Mouse (Mus musculus): Measurements from ENCODE around the gene Cpeb4. TPM values are rescaled to one million over a fixed set of nuclear protein-coding genes. Genes with fewer than 3 reads are reported as not detected.
A peak's percentile ranks its signal among the peaks of the same experiment; 100 is the strongest.

Gene Cpeb4
- total RNA-seq (2014; fragmentation: Nextera tagmentation) (4.3 and 9.2 TPM in 2 replicates), total RNA-seq (2017) (6.7 and 7.6 TPM in 2 replicates)

DNA sequence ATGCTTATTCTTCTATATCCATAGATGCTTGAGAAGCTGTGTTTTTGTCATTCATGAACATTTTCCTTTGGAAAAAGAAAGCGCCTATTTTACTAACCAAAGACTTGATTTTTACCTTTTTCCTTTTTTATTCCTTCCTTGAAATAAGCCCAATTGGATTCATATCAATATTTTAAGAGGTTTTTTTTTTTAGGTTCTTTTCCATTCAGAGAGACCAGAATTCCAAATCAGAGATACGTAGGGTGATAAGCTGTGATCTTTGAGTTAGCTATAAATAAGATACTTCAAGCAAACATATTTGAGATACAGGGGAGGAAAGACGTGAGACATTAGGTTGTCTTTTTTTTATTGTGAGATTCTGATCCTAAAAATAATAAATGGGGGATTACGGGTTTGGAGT, at the start of gene Cpeb4:
Cpeb4 (plus strand) TSS at position 301 of the 400 bp plus-strand sequence.
- no peak for ATAC-seq (replicated peaks; ENCODE audit: poor library complexity, severe bottlenecking)

DNA sequence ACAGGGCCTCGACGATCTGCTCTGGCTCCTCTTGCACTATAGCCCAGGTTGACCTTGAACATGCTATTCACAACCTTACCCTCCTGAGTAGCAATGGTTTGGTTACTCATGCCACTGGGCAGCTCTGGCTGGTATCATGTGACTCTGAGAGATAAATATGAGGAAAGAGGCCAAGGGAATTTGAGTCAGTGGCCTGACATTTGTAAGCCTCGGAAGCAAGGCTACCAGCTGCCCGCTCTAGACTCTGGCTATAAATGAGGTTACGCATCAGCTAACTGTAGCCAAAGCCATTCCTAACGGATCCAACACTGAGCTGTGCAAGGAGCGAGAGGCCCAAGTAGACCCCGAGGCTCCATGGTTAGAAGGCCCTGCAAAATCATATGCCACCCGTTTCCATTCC, 49.5 kb upstream of the Cpeb4 start:
- ATAC-seq (replicated peaks; ENCODE audit: poor library complexity, severe bottlenecking) = no peak

DNA sequence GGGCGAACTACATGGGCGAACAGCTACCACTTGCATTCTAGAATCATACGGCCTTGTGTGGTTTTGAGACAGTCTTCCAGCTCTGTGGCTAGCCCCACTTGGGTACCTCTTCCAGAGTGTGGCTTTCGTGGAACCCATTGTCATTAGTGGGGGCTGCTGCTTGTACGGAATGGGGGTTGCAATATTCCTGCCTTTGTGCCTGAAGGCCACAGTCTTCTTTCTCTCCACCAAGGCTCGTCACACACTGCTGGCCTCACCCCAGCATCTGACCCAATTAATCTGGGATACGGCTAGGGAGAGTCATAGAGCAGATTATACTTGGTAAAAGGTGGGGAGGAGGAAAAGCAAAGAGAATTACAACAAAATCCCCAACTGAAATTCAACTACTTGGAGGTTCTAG, 48.5 kb upstream of the Cpeb4 start:
- ATAC-seq (replicated peaks; ENCODE audit: poor library complexity, severe bottlenecking) = no peak

DNA sequence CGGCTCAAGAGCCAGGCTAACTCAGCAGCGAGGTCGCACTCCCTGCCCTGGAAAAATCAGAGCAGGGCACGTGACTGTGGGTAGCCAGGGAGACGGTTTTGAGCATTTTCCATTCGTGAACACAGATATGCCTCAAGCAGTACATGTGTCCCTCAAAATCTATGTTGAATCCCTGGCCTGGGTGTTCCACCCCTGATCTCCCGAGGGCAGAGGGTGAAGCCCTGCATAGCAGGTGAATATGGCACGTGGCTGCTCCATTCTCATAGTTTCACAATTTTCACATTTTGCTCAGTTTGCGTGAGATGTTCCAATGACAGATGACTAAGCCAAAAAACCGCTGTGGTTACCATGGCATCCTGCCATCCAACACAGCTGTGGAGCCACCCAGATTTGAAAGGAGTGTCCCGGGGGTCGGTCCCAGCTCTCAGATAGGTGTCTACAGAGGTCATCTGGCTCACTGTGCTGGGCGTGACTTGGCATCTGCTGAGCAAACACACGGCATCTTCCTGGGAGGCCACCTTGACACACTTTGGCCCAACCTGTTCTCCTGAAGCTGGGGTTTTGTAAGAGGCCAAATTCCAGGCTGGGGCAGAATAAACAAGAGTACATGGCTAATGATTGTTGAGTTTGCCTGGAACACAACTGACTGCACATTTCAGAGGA, 47.4 kb upstream of the Cpeb4 start:
- peak; percentile 41 for ATAC-seq (replicated peaks; ENCODE audit: poor library complexity, severe bottlenecking)

DNA sequence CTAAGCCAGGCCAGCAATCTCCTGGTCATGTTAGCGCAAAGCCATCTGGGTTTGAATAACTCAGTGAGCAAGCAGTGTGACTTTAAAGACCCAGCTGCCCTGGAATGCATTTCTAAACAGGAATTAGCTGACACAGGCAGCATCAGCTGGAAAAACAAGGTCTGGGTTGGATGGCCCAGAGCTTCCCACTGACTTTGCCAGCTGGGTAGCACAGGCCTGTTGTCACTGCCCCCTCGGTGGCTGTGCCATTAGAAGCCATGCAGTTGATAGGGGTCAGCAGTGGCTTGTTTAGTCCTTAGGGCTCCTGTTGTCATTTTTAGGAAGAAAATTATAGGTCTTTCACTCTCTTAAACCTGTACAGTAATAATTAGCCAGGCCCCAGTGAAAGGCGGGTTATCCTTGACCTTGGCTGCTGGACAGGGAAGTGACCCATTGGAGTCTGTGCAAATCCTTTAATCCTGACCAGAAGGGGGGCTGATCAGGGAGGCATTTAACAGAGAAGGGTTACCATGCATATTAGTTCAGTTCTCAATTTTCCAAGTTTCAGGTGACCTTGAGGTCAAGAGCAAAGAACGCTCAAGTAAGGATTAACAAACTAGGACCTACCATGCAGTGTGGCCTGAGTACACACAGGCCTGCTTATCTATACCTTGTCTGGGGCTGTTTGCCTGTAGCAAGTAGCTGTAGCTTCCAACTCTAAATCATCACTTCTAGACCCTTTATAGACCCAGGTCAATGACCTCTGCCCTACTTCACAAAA, 43.8 kb upstream of the Cpeb4 start:
- no peak for ATAC-seq (replicated peaks; ENCODE audit: poor library complexity, severe bottlenecking)

DNA sequence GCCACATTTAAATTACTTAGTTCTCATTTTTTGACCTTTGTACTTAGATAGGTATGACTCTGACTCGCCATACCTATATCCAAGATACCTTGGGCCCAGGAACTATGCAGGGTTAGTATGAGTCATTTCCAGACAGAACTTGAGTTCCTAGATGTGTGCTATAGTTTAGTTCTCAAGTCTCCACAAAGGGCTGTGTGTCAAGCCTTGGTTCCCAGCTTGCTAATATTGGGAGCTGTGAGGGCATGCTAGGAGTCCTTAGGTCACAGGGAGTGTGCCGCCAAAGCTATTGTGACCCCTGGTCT, 43.3 kb upstream of the Cpeb4 start:
- no peak for ATAC-seq (replicated peaks; ENCODE audit: poor library complexity, severe bottlenecking)

DNA sequence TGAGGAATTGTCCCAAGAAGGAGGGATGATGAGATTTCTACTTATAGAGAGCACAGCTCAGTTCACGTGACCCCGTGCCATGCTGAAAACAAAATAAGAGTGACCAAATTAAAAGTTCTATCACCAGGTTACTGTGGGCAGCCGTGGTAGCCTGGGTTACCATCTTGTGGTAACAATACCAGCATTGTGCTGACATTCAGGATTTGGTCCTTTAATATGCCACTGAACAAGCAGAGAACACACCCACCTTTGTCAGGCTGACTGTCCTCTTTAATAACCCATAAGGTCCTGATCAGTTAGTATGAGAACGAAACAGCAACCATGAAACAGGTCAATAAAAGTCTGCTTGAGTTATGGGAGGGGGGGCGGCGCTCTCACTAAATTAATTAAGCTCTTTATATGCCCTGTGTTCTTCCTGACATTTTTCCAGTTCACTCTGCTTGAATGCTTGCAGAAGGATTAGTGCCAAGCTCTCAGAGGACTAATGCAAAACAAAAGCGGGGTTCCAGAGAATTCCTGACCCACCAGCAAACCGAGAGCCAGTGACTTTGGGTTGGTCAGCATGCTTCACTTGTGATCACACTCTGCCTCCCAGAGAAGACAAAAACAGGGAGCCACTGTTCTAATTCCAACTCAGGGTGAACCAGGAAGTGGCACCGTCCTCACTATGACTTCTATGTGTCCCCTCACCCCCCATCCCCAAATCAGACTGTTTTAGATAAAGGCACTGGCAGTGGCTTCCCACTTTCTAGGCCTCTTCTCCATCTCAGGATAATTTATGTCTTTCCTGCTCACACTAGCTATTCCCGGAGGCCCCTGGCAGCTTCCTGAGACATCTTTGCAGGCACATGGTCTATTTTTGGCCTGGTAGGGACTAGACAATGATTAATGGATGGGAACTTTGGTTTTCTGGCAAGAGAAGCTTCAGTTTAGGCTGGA, 41.5 kb upstream of the Cpeb4 start:
- no peak for ATAC-seq (replicated peaks; ENCODE audit: poor library complexity, severe bottlenecking)

DNA sequence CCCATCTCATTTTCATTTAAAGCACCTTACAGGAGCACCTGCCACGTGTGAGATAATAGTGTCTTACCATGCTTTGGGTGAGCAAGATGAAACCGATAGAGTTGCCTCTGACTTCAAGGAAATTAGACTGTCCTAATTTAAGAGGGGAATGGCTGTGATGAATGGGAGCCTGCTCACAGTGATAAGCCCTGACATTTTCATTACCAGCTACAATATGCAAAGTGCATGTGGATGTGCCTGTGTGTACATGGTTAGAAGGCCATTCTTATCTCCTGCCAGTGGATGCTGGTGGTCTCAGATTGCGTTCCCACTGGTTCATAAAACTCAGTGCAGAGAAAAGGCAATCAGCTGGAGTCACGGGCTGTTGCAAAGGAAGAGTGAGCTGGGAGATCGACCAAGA, 40.6 kb upstream of the Cpeb4 start:
- ATAC-seq (replicated peaks; ENCODE audit: poor library complexity, severe bottlenecking) = 0 out of 2 replicates have a peak, but pooled peaks have one; percentile 4

DNA sequence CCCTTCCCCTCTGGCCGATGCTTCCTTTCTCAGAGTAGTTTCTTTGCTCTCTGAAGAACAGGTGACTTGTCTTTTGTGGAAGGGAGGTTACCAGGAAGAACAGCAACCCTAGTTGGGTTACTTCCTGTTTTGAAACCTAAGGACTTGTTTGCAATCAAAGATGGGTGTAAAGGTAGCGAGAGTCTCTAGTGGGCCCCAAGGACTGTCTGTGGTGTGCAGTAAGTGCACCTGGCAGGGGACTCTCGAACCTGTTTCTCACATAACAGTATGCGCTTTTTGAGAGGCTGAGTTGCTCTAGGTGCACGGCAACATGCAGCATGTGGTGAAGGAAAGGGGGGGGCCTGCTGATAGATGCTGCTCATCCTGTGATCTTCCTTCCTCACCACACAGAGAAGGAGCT, 40.0 kb upstream of the Cpeb4 start:
- ATAC-seq (replicated peaks; ENCODE audit: poor library complexity, severe bottlenecking) = peak; percentile 74

DNA sequence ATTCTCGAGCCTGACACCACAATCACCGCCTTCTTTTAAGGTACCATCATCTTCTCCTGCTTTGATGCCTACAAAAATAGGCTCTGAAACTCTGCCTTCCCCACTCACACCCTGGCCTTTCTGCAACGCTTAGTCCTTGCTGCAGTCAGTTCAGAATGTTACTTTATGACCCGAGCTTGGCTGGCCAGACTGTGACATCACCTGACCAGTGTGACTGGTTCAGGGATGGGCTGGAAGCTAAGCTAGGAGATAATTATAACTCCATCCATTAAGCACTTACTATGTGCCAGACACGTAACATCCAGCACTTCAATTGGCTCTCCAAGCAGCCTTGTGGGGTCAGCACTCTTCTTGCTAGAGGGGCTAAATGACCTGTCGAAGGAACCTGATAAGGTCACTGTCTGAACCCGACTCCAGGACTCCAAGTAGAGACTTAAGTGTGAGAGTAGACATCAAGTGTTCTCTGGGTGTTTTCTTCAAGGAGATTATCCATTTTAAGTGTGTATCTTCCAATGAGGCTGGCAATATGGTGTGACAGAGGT, 39.5 kb upstream of the Cpeb4 start:
- no peak for ATAC-seq (replicated peaks; ENCODE audit: poor library complexity, severe bottlenecking)

DNA sequence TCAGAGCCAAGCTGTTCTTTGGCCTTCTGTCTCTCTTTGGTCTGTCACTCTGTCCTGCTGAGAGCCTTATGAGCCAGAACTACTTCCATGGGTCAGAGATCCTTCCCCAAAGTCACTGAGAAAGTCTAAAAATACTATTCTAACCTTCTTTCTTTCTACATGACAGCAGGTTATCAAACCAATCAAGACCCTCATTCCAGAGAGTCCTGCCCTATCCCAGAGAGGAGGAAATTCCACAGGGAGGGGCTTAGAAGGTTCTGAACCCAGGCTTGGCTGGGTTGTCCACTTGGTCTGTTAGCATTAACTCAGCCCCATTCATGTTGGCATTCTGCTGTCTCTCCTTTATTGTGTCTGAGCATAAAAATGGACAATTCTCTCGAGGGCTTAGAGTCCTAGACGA, 38.5 kb upstream of the Cpeb4 start:
- ATAC-seq (replicated peaks; ENCODE audit: poor library complexity, severe bottlenecking) = no peak

DNA sequence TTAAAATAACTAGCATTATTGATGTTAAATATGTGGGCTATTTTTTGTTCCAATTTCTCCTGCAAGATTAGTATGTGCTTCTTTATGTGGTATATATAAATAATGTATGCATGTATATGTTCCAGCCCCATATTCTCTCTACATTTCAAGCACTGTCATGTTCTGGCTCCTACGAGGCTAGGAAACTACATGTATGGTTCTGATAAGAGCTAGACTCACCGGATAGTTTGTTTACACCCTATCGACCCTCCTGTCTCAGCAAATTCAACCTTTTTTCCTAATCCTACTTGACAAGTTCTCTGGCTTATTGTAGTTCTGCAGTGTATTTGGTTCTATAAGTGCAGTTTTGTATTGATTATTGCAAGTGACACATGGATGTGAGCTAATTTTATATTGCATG, 36.7 kb upstream of the Cpeb4 start:
- ATAC-seq (replicated peaks; ENCODE audit: poor library complexity, severe bottlenecking) = no peak

DNA sequence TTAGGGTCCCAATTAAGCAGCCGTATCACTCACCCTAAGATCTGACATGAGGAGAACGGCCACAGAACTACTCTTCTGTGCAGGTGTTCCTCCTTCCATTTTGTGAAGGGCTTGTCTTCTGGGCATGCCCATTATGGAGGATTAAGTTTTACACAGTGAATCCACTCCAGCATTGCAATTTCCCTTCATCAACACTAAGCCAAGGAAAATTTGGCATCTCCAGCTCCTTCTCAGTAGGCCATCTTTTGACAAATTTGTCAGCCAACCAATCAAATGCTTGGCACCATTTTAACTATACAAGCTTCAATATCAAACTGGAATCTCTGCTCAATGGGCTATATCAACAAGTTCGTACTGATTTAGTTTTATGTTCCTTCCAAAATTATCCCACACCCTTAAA, 34.8 kb upstream of the Cpeb4 start:
- no peak for ATAC-seq (replicated peaks; ENCODE audit: poor library complexity, severe bottlenecking)

DNA sequence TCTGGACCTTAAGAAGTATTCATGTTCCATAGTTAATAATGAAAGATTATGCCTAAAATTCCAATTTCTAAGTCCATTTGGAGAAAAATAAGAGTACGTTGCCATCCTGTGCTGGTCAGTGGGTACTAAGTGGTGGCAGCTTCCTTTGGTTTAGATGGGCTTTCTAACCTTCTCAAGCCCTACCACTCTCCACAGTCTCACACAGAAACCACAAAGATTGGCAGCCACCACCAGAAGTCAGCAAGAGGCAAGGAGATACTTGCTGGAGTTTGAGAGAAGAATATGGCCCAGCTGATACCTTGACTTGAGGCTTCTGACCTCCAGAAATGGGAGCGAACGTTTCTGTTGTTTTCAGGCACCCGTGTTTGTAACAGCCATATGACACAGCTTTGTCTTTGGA, 34.3 kb upstream of the Cpeb4 start:
- no peak for ATAC-seq (replicated peaks; ENCODE audit: poor library complexity, severe bottlenecking)

DNA sequence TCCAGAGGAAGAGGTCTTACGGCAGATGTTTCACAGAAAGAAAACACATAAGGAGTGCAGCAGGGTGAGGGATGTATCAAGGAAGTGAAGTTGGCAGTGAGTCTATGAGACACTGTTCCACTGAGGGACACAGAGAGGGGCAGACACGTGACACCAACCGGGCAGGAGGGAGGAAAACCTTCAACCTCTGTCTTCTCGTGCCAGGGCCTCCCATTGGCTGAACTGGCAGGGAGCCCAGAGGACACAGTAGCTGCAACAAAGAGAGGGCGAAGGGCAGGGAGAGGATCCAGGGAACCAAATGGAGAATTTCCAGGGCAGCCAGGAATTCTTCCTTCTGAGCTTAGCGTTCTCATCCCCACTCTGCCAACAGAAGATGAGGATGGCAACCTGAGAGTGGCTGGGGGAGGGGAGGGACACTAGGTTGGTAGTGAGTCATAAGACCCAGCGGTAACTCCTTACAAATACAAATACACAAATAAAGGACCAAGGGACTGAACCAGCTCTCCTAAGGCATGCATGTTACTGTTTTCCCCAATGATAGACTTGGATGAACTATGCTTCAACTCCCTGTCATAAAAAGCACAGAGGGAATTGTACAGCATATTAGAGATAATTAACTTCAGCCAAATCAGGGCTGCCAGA, 33.4 kb upstream of the Cpeb4 start:
- peak; percentile 19; the same call in 1 of the 2 replicates for ATAC-seq (replicated peaks; ENCODE audit: poor library complexity, severe bottlenecking)

DNA sequence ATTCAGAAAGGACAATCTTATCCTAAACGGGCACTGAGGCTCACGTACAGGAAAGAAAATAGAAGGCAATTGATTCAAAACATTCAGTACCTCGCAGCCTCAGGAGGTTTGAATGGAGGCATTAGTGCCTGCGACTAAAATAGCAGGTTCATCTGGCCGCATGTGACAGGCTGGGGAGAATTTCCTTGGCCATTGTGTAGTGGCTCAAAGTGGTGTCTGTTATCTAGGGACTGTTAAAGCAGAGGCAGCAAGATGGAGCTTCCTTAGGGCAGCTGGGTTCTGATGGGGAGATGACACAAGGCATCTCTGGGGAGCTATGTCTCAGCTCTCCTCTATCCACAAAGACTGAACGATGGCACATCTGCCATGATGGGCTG, 32.9 kb upstream of the Cpeb4 start:
- no peak for ATAC-seq (replicated peaks; ENCODE audit: poor library complexity, severe bottlenecking)

DNA sequence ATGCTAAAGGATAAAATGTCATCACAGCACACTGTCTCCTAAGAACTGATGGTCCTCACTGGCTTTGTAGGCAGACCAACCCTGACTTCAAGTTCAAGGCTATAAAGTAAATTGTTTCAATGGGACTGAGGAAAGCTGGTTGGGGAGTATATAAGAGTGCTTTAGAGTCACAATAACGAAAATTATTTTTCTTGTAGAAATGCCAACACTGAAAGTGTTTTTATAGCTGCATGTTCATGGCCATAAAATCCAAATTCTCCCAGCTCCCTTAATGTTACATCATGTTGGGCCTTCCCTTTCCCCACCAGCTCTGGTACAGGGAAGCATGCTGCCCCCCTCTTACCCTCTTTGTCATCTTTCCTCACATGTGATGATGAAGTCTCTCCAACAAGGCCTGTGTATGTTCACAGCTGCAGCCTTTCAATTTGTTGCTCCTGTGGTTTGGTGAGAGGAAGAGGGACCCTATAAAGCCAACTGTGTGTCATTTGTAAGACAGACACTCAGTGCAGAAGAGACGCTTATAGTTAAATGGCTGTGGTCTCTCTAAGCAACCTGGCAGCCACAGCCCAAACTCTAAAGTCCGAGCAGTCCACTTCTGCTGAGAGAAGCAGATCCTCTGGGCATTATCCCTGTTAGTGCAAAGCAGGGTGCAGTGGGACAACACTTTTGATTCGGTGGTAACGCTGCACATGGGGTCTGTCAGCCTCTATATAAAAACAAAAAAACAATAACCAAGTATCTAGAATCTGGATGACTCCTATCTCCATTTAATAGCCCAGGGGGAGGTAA, 29.6 kb upstream of the Cpeb4 start:
- no peak; the same call in 1 of the 2 replicates for ATAC-seq (replicated peaks; ENCODE audit: poor library complexity, severe bottlenecking)

DNA sequence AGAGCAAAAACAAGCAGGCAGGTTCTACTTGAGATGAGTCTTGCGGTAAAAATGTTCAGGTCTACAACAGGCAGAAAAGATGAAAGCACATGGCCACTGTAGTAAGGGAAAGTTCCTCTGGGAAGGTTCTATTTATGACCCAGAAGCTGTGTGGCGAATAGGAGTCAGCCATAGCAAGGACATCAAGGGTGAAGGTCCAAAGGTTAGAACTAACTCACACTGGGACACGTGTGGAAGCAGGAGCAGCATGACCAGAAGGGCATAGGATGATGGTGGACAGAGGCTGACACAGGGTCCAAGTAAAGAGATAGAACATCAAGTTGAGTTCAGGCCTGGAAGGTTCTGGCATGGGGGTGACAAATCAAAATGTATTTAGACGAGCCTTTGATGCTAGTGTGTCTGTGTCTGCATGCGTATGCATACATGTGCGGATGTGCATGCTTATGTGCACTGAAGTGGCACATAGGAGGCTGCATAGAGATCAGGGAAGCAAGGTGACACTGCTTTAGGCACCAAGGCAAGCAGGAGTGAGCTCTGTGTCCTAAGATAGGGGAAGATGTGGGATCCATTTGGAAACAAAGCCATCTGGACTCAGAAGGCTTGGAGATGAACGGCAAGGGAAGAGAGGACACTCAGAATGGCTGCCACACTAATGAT, 28.7 kb upstream of the Cpeb4 start:
- no peak for ATAC-seq (replicated peaks; ENCODE audit: poor library complexity, severe bottlenecking)

DNA sequence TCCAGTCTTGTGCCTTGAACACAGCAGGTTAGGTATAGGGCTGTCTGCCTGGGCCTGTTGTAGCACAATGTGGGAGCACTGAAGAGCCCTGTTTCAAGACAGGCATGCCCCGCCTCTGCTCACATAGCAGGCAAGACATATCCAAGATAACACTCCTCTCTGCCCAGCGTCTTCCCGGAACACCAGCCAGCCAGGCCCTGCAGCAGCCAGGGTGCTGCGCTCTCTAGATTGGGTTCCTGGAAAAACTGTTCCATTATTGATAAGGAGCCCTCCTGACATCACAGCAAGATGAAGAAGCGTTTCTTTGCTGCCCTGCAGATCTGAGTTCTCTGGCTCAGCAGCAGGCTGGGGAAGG, 28.2 kb upstream of the Cpeb4 start:
- ATAC-seq (replicated peaks; ENCODE audit: poor library complexity, severe bottlenecking) = no peak
